Mouse (Mus musculus): ENCODE results near the gene Gm45623. TPM values are rescaled to one million over a fixed set of nuclear protein-coding genes. Genes with fewer than 3 reads are reported as not detected.

Gm45623 gene
- polyA plus RNA-seq, 1 experiment from 2014 or later, result 0.50 TPM

GRCm38 (mm10) chr13:56770786-56771185 is 17.2 kb upstream of the Gm45623 start:
- H3K27ac ChIP-seq, result no peak overlapping the region
- H3K27me3 ChIP-seq (replicated peaks), result no peaks in the 10 kb centered on the region
- no peaks in the 10 kb centered on the region for H3K9me3 ChIP-seq
- no peak overlapping the region for H3K9ac ChIP-seq
- H3K36me3 ChIP-seq, result no peaks in the 10 kb centered on the region
- 66% methylated on average over 5 of the region's 5 CpGs for WGBS
- no peak overlapping the region for H3K4me2 ChIP-seq (replicated peaks)
- ATAC-seq, result no peak
- H3K4me1 ChIP-seq (replicated peaks), result 0 out of 2 replicates have a peak, but pooled peaks cover 3% of the 10 kb centered on the region
- no peak overlapping the region for H3K4me3 ChIP-seq (replicated peaks)

- 64% methylated on average over 1 of the region's 1 CpGs for WGBS
- no peak overlapping the region for H3K4me2 ChIP-seq (replicated peaks)
- H3K4me3 ChIP-seq (replicated peaks), result no peak overlapping the region
- H3K4me1 ChIP-seq (replicated peaks), result 0 out of 2 replicates have a peak, but pooled peaks cover 3% of the 10 kb centered on the region
- no peaks in the 10 kb centered on the region for H3K9me3 ChIP-seq
- no peaks in the 10 kb centered on the region for H3K27me3 ChIP-seq (replicated peaks)
- H3K36me3 ChIP-seq, result no peaks in the 10 kb centered on the region
- no peak overlapping the region for H3K27ac ChIP-seq
- ATAC-seq, result no peak
- H3K9ac ChIP-seq, result no peak overlapping the region
Observed at GRCm38 (mm10) chr13:56770136-56770578, 16.5 kb upstream of the Gm45623 start.

GRCm38 (mm10) chr13:56769431-56769830 is 15.8 kb upstream of the Gm45623 start:
- Histone ChIP-seq H3K27me3 (replicated peaks) (no peaks in the 10 kb centered on the region), H3K36me3 (no peaks in the 10 kb centered on the region), H3K9me3 (no peaks in the 10 kb centered on the region), H3K9ac (no peak overlapping the region), H3K4me2 (replicated peaks) (no peak overlapping the region), H3K27ac (no peak overlapping the region), H3K4me1 (replicated peaks) (peaks cover 8% of the 10 kb centered on the region; the same call in 1 of the 2 replicates), H3K4me3 (replicated peaks) (no peak overlapping the region)
- WGBS, result 33% methylated on average over 4 of the region's 4 CpGs
- no peak for ATAC-seq

DNA sequence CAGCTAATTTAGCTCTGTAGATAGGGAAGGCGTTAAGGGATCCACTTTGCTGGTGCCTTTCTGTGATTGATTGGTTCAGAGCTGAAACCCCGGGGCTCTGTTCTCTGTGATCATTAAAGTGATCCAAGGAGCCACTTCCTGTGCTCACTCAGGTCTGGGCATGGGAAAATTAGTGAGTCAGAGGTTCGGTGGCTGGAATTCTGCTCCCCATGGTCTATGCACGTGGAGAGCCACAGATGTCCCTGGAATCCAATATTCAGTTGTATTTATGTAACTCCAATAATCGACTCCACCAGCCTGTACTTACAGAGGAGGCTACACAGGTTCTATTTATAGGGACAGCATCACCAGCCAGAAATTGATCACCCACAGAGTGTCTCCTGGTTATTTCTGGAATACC is 12.6 kb upstream of the Gm45623 start:
- Histone ChIP-seq H3K4me1 (replicated peaks) (peaks cover 12% of the 10 kb centered on the region), H3K27me3 (replicated peaks) (no peaks in the 10 kb centered on the region), H3K4me2 (replicated peaks) (no peak overlapping the region), H3K36me3 (no peaks in the 10 kb centered on the region), H3K9ac (no peak overlapping the region), H3K4me3 (replicated peaks) (no peak overlapping the region), H3K27ac (no peak overlapping the region), H3K9me3 (no peaks in the 10 kb centered on the region)
- WGBS, result 40% methylated on average over 5 of the region's 5 CpGs
- ATAC-seq, result no peak

- Histone ChIP-seq H3K4me2 (replicated peaks) (peak overlapping the region; percentile 48), H3K4me1 (replicated peaks) (peaks cover 12% of the 10 kb centered on the region), H3K9me3 (no peaks in the 10 kb centered on the region), H3K4me3 (replicated peaks) (0 out of 2 replicates have a peak overlapping the region, but pooled peaks have one; percentile 7), H3K36me3 (no peaks in the 10 kb centered on the region), H3K27ac (no peak overlapping the region), H3K9ac (no peak overlapping the region), H3K27me3 (replicated peaks) (0 out of 2 replicates have a peak, but pooled peaks cover 4% of the 10 kb centered on the region)
- ATAC-seq, result peak; percentile 39; the same call in 1 of the 2 replicates
- 39% methylated on average over 25 of the region's 25 CpGs for WGBS
Observed at GRCm38 (mm10) chr13:56765284-56766032, 11.8 kb upstream of the Gm45623 start.

DNA sequence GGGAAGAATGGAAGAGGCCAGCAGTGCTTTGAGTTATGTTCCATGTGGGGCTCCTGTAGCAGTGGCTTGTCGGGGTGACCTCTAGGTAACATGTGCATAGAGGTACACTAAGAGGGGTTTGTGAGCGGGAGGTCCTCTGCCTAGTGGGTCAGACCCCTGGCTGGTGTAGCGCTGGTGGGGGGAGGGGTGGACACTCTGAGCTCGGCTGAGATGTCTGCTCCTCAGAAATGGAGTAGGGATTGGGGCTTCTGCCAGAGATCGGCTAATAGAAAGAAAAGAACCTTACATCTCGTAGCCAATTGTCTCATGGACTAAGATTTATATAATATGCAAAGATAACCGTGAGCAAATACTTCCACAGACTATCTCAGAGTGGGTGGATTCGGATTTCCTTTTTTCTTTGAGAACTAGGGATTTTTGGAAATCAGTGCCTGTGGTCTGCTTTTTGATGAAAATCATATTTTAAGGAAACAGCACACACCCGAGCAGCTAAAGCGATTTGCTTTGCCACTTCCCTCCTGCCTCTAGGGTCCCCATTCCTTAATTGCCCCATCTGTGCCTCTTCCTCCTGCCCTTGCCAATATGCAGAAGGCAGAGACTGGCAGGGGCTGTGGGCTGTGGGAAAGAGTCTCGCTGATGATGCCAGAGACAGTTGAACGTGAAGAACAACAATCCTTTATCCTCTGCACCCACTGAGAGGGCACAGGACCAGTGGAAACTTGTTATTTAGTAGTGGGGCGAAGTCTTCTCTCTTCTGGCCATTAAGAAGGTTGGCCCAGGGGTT is 9.0 kb upstream of the Gm45623 start:
- Histone ChIP-seq H3K27ac (no peak overlapping the region), H3K27me3 (replicated peaks) (0 out of 2 replicates have a peak, but pooled peaks cover 4% of the 10 kb centered on the region), H3K4me2 (replicated peaks) (no peak overlapping the region), H3K36me3 (no peaks in the 10 kb centered on the region), H3K4me1 (replicated peaks) (peaks cover 9% of the 10 kb centered on the region), H3K9ac (no peak overlapping the region), H3K9me3 (no peaks in the 10 kb centered on the region), H3K4me3 (replicated peaks) (no peak overlapping the region)
- no peak for ATAC-seq
- WGBS, result 36% methylated on average over 13 of the region's 13 CpGs

DNA sequence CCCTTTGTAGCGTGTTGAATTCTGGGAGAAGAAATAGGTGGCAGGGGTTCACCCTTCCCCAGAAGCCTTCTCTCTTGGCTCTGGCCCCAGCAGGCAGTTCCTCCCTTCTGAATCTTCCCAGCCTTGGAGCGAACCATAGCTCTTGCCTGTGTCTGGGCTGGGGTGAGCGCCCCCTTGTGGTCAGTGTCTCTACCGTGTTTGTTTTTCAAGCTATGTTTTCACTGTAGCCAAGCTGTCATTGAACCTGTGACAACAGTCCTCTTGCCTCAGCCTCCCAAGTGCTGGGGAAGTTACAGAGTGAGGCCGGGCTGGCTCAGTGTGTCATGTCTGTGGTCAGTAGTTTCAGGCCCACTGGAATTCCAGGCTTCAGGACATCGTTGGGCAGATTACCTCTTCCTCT is 4.9 kb upstream of the Gm45623 start:
- 0 out of 2 replicates have a peak, but pooled peaks have one; percentile 15 for ATAC-seq
- Histone ChIP-seq H3K9ac (no peak overlapping the region), H3K9me3 (no peaks in the 10 kb centered on the region), H3K27ac (no peak overlapping the region), H3K27me3 (replicated peaks) (peaks cover 19% of the 10 kb centered on the region), H3K36me3 (no peaks in the 10 kb centered on the region), H3K4me1 (replicated peaks) (peaks cover 10% of the 10 kb centered on the region), H3K4me3 (replicated peaks) (no peak overlapping the region), H3K4me2 (replicated peaks) (no peak overlapping the region)
- WGBS, result 41% methylated on average over 6 of the region's 6 CpGs

DNA sequence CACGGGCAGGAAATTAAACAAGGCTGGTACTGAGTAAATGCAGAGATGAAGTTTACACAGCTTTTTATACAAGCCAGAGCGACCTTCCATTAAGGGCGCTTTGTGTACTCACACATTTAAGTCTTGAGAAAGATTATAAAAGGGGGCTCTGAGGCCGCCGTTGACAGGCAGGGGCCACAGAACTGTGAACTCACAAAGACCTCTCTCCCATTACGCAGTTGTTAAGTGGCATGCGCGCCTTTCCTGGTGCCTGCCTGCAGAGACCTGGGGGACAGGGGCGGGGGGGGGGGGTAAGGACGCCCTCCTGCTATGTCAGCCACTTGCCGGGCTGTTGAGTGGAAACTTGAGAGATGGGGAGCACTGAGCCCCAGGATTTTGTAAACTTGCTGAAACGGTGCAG is 3.6 kb upstream of the Gm45623 start:
- no peak overlapping the region for H3K4me3 ChIP-seq (replicated peaks)
- H3K27me3 ChIP-seq (replicated peaks), result peaks cover 32% of the 10 kb centered on the region
- peaks cover 19% of the 10 kb centered on the region for H3K4me1 ChIP-seq (replicated peaks)
- H3K9me3 ChIP-seq, result no peaks in the 10 kb centered on the region
- H3K9ac ChIP-seq, result no peak overlapping the region
- WGBS, result 25% methylated on average over 12 of the region's 12 CpGs
- ATAC-seq, result no peak
- H3K36me3 ChIP-seq, result no peaks in the 10 kb centered on the region
- no peak overlapping the region for H3K27ac ChIP-seq
- no peak overlapping the region for H3K4me2 ChIP-seq (replicated peaks)

DNA sequence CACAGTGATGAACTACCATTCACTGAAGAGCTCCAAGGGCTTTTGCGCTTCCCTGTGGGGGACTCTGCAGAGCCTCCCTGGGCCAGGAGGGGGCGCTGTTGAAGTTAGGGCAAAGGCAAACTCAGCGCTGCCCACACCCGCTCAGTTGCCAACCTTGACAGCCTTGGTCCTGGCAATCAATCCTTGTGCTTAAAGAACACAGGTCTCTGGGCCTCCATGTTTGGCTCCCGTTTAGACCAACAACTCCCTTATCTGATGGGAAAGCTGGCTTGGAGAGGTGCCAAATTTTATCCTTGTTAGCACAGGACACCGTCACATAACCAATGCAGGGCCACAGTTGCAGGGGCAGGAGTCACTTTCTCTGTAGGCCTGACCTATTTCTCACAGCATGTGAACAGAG is 2.2 kb upstream of the Gm45623 start:
- 56% methylated on average over 6 of the region's 6 CpGs for WGBS
- H3K4me1 ChIP-seq (replicated peaks), result peaks cover 18% of the 10 kb centered on the region
- H3K9ac ChIP-seq, result no peak overlapping the region
- no peak overlapping the region for H3K4me3 ChIP-seq (replicated peaks)
- H3K36me3 ChIP-seq, result no peaks in the 10 kb centered on the region
- H3K27me3 ChIP-seq (replicated peaks), result peaks cover 41% of the 10 kb centered on the region
- no peak overlapping the region for H3K27ac ChIP-seq
- ATAC-seq, result peak; percentile 65
- no peaks in the 10 kb centered on the region for H3K9me3 ChIP-seq
- no peak overlapping the region for H3K4me2 ChIP-seq (replicated peaks)

GRCm38 (mm10) chr13:56752474-56753191 is 994 bp downstream of the Gm45623 start:
- H3K27ac ChIP-seq, result no peak overlapping the region
- ATAC-seq, result 0 out of 2 replicates have a peak, but pooled peaks have one; percentile 26
- 2% methylated on average over 41 of the region's 41 CpGs for WGBS
- H3K4me2 ChIP-seq (replicated peaks), result peak overlapping the region; percentile 88
- H3K36me3 ChIP-seq, result no peaks in the 10 kb centered on the region
- peaks cover 18% of the 10 kb centered on the region for H3K4me1 ChIP-seq (replicated peaks)
- peak overlapping the region; percentile 12 for H3K9ac ChIP-seq
- peak overlapping the region; percentile 39 for H3K4me3 ChIP-seq (replicated peaks)
- H3K9me3 ChIP-seq, result no peaks in the 10 kb centered on the region
- peaks cover 46% of the 10 kb centered on the region for H3K27me3 ChIP-seq (replicated peaks)

- no peak overlapping the region for H3K4me2 ChIP-seq (replicated peaks)
- no peaks in the 10 kb centered on the region for H3K36me3 ChIP-seq
- H3K4me1 ChIP-seq (replicated peaks), result peaks cover 22% of the 10 kb centered on the region
- H3K9me3 ChIP-seq, result no peaks in the 10 kb centered on the region
- H3K9ac ChIP-seq, result no peak overlapping the region
- H3K27ac ChIP-seq, result no peak overlapping the region
- peaks cover 46% of the 10 kb centered on the region for H3K27me3 ChIP-seq (replicated peaks)
- no peak for ATAC-seq
- WGBS, result 55% methylated on average over 5 of the region's 5 CpGs
- H3K4me3 ChIP-seq (replicated peaks), result no peak overlapping the region
Observed at GRCm38 (mm10) chr13:56751774-56752173, 1.9 kb downstream of the Gm45623 start.

DNA sequence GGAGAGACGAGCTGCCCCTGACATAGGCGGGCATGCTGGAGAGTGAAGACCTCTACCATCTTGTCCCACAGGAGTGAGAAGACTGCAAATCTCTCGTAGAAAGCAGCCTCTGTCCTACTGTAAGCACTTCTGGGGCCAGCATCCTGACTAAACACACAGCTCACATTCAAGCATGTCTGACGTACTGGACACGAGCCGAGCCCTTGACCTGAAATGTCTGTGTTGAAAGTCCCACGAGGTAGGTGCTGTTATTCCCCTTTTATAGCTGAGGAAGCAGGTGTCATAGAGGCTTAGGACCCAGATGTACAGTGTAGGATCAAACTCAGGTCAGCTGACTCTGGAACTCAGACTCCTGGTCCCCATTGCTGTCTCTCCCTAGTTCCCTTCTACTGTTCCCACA is 4.2 kb downstream of the Gm45623 start:
- no peak for ATAC-seq
- H3K4me3 ChIP-seq (replicated peaks), result no peak overlapping the region
- H3K27ac ChIP-seq, result no peak overlapping the region
- H3K4me1 ChIP-seq (replicated peaks), result peaks cover 22% of the 10 kb centered on the region
- H3K27me3 ChIP-seq (replicated peaks), result peaks cover 40% of the 10 kb centered on the region
- no peaks in the 10 kb centered on the region for H3K36me3 ChIP-seq
- no peaks in the 10 kb centered on the region for H3K9me3 ChIP-seq
- no peak overlapping the region for H3K9ac ChIP-seq
- H3K4me2 ChIP-seq (replicated peaks), result no peak overlapping the region
- WGBS, result 81% methylated on average over 7 of the region's 7 CpGs
